Mouse (Mus musculus) CD4-positive, CD25-positive, alpha-beta regulatory T cell, adult 9 weeks (primary cell): ENCODE data around the gene Shld1. TPM values are rescaled to one million over a fixed set of nuclear protein-coding genes. Genes with fewer than 3 reads are reported as not detected.

Source experiments
- polyA plus RNA-seq: library from polyadenylated mRNA; unstranded; fragments of 100-300 nt; shearing (Covaris generic); gene quantifications from one replicate; pipeline ENCODE4 v1.2.1, GENCODE M21; 2017

The Shld1 gene
- polyA plus RNA-seq = 40.7 TPM

DNA sequence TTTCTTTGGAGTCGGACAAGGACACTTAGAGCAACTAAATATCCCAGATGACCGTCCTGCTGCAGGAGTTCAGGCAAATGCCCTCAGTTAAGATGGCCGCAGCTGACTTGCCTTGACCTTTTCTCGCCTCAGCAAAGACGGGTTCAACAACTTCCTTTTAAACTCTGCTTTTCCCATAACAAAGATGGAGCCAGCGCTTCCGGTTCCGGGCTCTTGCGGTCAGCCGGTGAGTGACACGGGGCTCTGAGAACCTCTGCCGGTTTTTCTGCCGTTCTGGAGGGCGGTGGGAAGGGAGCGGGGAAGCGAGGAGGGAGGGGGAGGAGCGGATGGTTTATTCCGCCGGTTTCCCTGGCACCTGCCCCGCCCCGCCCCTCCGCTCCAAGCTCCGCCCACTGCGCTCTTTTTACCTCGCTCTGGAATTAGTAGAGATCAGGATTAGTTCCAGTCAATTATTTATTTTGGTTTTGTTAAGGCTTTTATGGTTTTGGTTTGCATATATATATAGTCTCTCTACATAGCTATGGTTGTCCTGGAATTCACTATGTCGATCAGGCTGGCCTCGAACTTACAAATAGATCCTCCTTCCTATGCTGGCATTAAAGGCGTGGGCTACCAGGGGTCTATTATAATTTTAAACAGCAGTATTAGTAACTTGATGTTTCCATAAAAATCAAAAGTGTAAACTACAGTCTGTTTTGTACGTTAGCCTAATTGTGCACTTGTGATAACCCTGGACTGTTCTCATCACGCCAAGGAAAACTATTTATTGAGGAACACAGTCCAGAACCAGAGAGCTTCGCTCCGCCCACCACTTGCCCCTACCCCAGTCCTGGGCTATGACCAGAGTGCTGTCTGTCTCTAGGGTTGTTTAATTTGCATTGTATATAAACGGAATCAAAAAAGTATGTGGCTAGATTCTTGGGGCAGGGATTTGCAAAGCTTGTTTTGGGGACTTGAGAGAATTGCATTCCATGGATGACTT is at the start of gene Shld1:
Gene Shld1, plus strand, starts transcription at position 176 of the 982 bp plus-strand sequence.

DNA sequence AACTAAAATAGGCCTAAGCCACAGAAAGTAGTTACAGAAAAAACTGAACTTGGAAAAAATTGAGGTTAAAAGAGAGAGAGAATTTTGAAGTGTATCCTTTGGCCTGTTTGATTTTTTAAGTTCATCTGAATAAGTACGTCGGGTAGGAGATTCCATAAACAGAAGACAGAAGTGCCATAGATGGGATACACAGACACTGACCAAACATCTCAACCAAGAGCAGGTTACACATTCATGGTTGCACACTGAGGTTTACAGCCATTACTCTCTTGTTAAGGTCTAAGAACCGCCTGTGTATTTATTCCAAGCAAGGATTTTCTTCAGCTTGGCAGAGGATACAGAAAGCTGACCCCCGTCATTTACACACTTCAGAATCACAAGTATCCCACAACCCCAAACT is 94.2 kb downstream of the Shld1 start, which contains the start of gene Chgb:
Gene Chgb, plus strand, starts transcription at position 301 of the 400 bp plus-strand sequence.

Other genes with a start within 250 kb of the Shld1 start
- 78.1 TPM for gene Gpcpd1, start 99.2 kb upstream of the Shld1 start, polyA plus RNA-seq
- gene Chgb, start 94.3 kb downstream of the Shld1 start, polyA plus RNA-seq = not detected
- gene Trmt6, start 129.1 kb downstream of the Shld1 start, polyA plus RNA-seq = 54.7 TPM
- gene Mcm8, start 129.2 kb downstream of the Shld1 start, polyA plus RNA-seq = 2.7 TPM
- gene Crls1, start 159.7 kb downstream of the Shld1 start, polyA plus RNA-seq = 0.98 TPM
- gene Lrrn4, start 194.0 kb downstream of the Shld1 start, polyA plus RNA-seq = 0.48 TPM